Mouse (Mus musculus): ENCODE data around the gene Ildr2. TPM values are rescaled to one million over a fixed set of nuclear protein-coding genes. Genes with fewer than 3 reads are reported as not detected.

Ildr2 gene
- total RNA-seq, 2 experiments from 2014 or later: not detected

- no peak for ATAC-seq (replicated peaks; ENCODE audit: poor library complexity)
These were observed 72.5 kb downstream of the Ildr2 start for GRCm38 (mm10) chr1:166326421-166326820.

GRCm38 (mm10) chr1:166330752-166331151, 76.8 kb downstream of the Ildr2 start:
- ATAC-seq (replicated peaks; ENCODE audit: poor library complexity): no peak

- ATAC-seq (replicated peaks; ENCODE audit: poor library complexity): peak; percentile 98
These were observed 85.2 kb downstream of the Ildr2 start for GRCm38 (mm10) chr1:166339110-166339509.

GRCm38 (mm10) chr1:166342060-166342459, 88.1 kb downstream of the Ildr2 start:
- ATAC-seq (replicated peaks; ENCODE audit: poor library complexity): no peak

GRCm38 (mm10) chr1:166342539-166342938, 88.6 kb downstream of the Ildr2 start:
- ATAC-seq (replicated peaks; ENCODE audit: poor library complexity): peak; percentile 49

DNA sequence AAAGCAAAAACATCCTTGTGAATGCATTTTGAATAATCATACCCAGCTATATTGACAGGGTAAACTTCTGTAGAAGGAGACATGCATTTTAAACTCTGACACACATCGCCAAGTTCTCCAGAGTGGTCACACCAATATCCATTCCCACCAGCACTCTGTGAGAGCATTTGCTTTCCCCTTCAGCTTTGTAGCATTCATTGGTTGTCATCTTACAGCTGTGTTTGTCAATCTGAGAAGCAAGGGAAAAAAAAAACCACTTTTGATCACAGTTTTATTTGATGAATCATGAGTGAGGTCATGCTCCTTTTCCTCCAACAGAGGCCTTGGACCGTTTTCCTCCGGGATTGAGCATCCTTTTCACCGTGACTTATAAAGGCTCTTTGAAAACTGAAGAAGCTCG, 89.6 kb downstream of the Ildr2 start:
- no peak for ATAC-seq (replicated peaks; ENCODE audit: poor library complexity)

- ATAC-seq (replicated peaks; ENCODE audit: poor library complexity): no peak
These were observed 90.5 kb downstream of the Ildr2 start for GRCm38 (mm10) chr1:166344300-166345077.

GRCm38 (mm10) chr1:166345602-166346001, 91.7 kb downstream of the Ildr2 start:
- peak; percentile 86 for ATAC-seq (replicated peaks; ENCODE audit: poor library complexity)

- ATAC-seq (replicated peaks; ENCODE audit: poor library complexity): no peak
These were observed 93.0 kb downstream of the Ildr2 start for GRCm38 (mm10) chr1:166346906-166347305.

DNA sequence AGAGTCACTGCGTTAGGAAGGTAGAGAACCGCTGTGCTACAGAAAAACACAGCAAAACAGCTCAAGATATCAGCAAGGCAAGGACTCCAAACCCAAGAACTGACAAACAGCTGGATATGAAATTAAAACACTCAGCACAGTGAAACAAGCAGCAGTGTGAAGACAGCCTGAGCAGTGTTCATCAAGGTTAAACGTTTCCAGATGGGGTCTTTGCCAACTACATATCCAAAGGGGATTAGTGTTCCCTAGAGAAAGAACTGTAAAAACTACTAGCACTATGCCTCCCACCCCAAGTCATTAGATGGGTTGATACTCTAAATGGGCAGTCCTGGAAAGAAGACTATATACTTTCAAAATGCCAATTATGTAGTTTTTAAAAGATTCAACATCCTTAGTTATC, 95.4 kb downstream of the Ildr2 start:
- ATAC-seq (replicated peaks; ENCODE audit: poor library complexity): no peak

DNA sequence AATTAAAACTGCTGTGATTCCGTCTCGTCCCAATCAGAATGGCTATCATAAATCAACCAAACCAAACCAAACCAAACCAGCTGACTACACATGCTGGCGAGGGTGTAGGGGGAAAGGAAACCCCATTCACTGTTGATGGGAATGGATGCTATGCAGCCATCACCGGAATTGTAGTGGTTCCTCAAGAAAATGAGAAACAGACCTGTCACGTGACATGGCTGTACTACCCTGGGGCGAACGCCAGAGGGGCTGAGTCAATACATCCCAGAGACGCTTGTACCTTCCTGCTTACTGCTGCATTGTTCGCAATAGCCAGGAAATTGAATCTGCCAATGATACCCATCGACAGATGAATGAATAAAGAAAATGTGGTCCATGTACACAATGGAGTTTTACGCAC, 95.8 kb downstream of the Ildr2 start:
- ATAC-seq (replicated peaks; ENCODE audit: poor library complexity): no peak

DNA sequence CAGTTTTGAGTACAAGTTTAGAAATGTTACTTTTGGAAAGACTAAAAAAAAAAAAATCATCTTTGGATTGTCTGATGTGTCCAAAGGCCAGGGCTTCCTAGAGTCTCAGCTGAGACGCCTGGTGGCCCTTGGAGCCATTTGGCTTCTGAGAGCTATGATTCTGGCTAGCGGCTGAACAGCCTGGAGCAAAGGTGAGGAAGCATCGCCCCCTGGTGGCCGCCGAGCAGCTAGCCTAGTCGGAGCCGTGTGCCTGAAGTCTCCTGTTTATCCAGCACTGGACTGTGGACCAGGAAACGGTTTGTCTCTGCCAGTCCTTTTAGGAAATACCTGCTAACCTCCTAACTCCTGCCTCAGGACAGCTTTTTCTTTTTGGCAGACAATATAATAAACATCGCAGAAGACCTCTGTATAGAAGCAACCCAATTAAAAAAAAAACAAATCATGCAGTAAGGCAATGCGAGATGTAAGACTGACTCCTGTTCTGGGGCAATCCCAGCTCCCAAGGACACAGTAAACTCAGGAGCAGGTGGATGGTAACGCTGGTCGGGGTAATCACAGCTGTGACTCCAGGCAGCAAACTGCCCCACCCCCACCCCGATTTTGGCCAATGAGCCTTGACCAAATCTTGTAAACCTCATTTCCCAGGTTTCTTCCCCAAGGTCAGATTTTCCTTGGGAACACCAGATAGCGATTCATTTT, 106.4 kb downstream of the Ildr2 start:
- peak; percentile 100 for ATAC-seq (replicated peaks; ENCODE audit: poor library complexity)

- ATAC-seq (replicated peaks; ENCODE audit: poor library complexity): no peak
These were observed 107.0 kb downstream of the Ildr2 start for GRCm38 (mm10) chr1:166360896-166361295.

- no peak for ATAC-seq (replicated peaks; ENCODE audit: poor library complexity)
These were observed 107.9 kb downstream of the Ildr2 start for GRCm38 (mm10) chr1:166361842-166362241.

DNA sequence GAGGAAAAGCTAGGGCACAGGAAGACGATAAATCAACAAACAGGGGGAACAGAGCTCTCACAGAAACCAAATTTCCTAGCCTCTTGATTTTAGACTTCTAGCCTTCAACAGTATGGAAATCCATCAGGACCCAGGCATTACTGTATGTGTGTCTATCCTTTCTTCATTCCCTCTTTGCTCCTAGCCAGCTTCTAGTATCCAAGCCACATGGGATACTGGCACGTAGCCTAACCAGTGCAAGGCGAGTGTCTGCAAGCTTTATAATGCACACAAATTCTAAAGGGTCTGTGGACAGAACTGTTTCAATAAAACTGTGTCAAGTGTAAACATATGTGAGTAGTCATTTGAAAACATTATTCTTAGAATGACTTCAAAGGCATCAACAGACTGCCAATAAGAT, 108.7 kb downstream of the Ildr2 start:
- ATAC-seq (replicated peaks; ENCODE audit: poor library complexity): no peak

- ATAC-seq (replicated peaks; ENCODE audit: poor library complexity): no peak
These were observed 109.2 kb downstream of the Ildr2 start for GRCm38 (mm10) chr1:166363122-166363521.

Other genes starting within 250 kb of the Ildr2 start
- gene Dusp27, start 126.2 kb upstream of the Ildr2 start, total RNA-seq (2015): not detected in 2 replicates
- gene Dusp27, start 126.2 kb upstream of the Ildr2 start, total RNA-seq (2017): not detected in 2 replicates
- gene Gpa33, start 123.9 kb upstream of the Ildr2 start, total RNA-seq (2015): not detected in 2 replicates
- gene Gpa33, start 123.9 kb upstream of the Ildr2 start, total RNA-seq (2017): not detected in 2 replicates
- gene Mael, start 15.4 kb upstream of the Ildr2 start, total RNA-seq (2015): not detected in 2 replicates
- not detected in 2 replicates for gene Mael, start 15.4 kb upstream of the Ildr2 start, total RNA-seq (2017)
- gene Tada1, start 125.0 kb downstream of the Ildr2 start, total RNA-seq (2015): 49.2 and 56.1 TPM in 2 replicates
- gene Tada1, start 125.0 kb downstream of the Ildr2 start, total RNA-seq (2017): 36.1 and 44.9 TPM in 2 replicates
- 7.8 and 8.5 TPM in 2 replicates for gene Pogk, start 155.7 kb downstream of the Ildr2 start, total RNA-seq (2015)
- 7.0 and 8.9 TPM in 2 replicates for gene Pogk, start 155.7 kb downstream of the Ildr2 start, total RNA-seq (2017)
- not detected in 2 replicates for gene Gm4846, start 243.4 kb downstream of the Ildr2 start, total RNA-seq (2015)
- gene Gm4846, start 243.4 kb downstream of the Ildr2 start, total RNA-seq (2017): not detected in 2 replicates